24 mouse cellular contexts compared by ENCODE assay signal in genomic region chr10:9670351-9670750, GRCm38 (mm10). TPM values are rescaled to one million over a fixed set of nuclear protein-coding genes. Genes with fewer than 3 reads are reported as not detected.
DNase-seq lines count a peak whose midpoint lies in the region; ATAC-seq and TF ChIP-seq lines count a peak whose summit lies in the region.
"Had no signal": no experiment of that assay in that cellular context is flagged by ENCODE, and none has a peak within 500 bp of the region (broad histone marks: within the 10 kb centered on the region; RNA-seq: fewer than 3 reads in every experiment).

No protein-coding gene starts in this region.

- no peaks in the 10 kb centered on the region for H3K9me3 ChIP-seq in lung, embryonic 14.5 days (ENCODE audit: low read depth, low read length)
- H3K9me3 ChIP-seq: embryonic facial prominence, embryonic 15.5 days; forebrain, embryonic 10.5 days; forebrain, embryonic 15.5 days; heart, embryonic 15.5 days; hindbrain, embryonic 10.5 days had no signal

- TF ChIP-seq CTCF in lung, embryonic 14.5 days (IDR thresholded peaks at IDR 0.05; ENCODE audit: low read depth) = no peak

- no peaks in the 10 kb centered on the region for H3K27me3 ChIP-seq in lung, embryonic 14.5 days (ENCODE audit: insufficient read depth, low read length)
- H3K27me3 ChIP-seq: embryonic facial prominence, embryonic 15.5 days; heart, embryonic 15.5 days had no signal

- no peaks in the 10 kb centered on the region for H3K4me1 ChIP-seq in lung, embryonic 14.5 days (ENCODE audit: insufficient read depth)

- no peak overlapping the region for H3K9ac ChIP-seq in lung, embryonic 14.5 days
- H3K9ac ChIP-seq: embryonic facial prominence, embryonic 15.5 days; forebrain, embryonic 15.5 days; heart, embryonic 15.5 days; hindbrain, embryonic 14.5 days had no signal

- H3K27ac ChIP-seq in lung, embryonic 14.5 days (ENCODE audit: low read depth) = no peak overlapping the region
- H3K27ac ChIP-seq: embryonic facial prominence, embryonic 15.5 days; forebrain, embryonic 10.5 days; forebrain, embryonic 15.5 days; heart, adult 2 months; heart, embryonic 15.5 days; hindbrain, embryonic 10.5 days; hindbrain, embryonic 14.5 days had no signal

- 67% methylated on average over 6 of the region's 6 CpGs for WGBS in lung, embryonic 14.5 days

- no peaks in the 10 kb centered on the region for H3K36me3 ChIP-seq in lung, embryonic 14.5 days (ENCODE audit: insufficient read depth)
- H3K36me3 ChIP-seq: embryonic facial prominence, embryonic 15.5 days; forebrain, embryonic 10.5 days; forebrain, embryonic 15.5 days; heart, embryonic 15.5 days; hindbrain, embryonic 10.5 days had no signal

- no peak overlapping the region for H3K4me2 ChIP-seq in lung, embryonic 14.5 days
- H3K4me2 ChIP-seq: embryonic facial prominence, embryonic 15.5 days; forebrain, embryonic 15.5 days; heart, embryonic 11.5 days; heart, embryonic 15.5 days; hindbrain, embryonic 14.5 days had no signal

- DNase-seq in cerebellum, postnatal 10 days = peak; percentile 65 to 70
- DNase-seq in cerebellum, adult 9-11 months = no peak
- peak; percentile 30 for DNase-seq in kidney, postnatal 14 days
- no peak for DNase-seq in kidney, postnatal 36 days
- DNase-seq in lung, embryonic 14.5 days = peak; percentile 72
- no peak for DNase-seq in lung, postnatal 14 days
- peak; percentile 35 for DNase-seq in adipocyte (ENCODE audit: low spot score)
- DNase-seq: adrenal gland, adult 2 months; cerebellum, adult 11 months; cerebellum, adult 9-10 months; embryo, embryonic 11 days; gastrocnemius, postnatal 10 days; heart, adult 2 months had no signal

- no peak for ATAC-seq in lung, embryonic 14.5 days (ENCODE audit: insufficient read depth)
- ATAC-seq: activated CD4-positive, CD25-positive, alpha-beta regulatory T cell, adult 4 months; forebrain, embryonic 15.5 days; Patski had no signal

- H3K4me3 ChIP-seq in lung, embryonic 14.5 days (ENCODE audit: low read depth, low read length) = no peak overlapping the region
- H3K4me3 ChIP-seq: embryonic facial prominence, embryonic 15.5 days; erythroblast, embryonic 14.5 days; forebrain, embryonic 10.5 days; forebrain, embryonic 15.5 days; heart, adult 2 months; heart, embryonic 15.5 days; hindbrain, embryonic 10.5 days had no signal

RNA-seq across cellular contexts. Expression of gene Samd5, which starts 4.7 kb away (rescaled TPM):
- polyA plus RNA-seq in lung, embryonic 14.5 days (2014; fragmentation: Nextera tagmentation; extraction: Ambion mirVana) = 14.4 and 15.3 TPM in 2 replicates
- polyA plus RNA-seq: activated CD4-positive, CD25-positive, alpha-beta regulatory T cell, adult 4 months; C2C12; erythroblast, embryonic 14.5 days had no signal

Comparison
In these comparisons a context has a peak if more than half of its experiments do, and no peak if none do; other contexts are left out.
1. DNase-seq: peak in cerebellum, postnatal 10 days (2 of 2), kidney, postnatal 14 days (single experiment), lung, embryonic 14.5 days (single experiment) and adipocyte (single experiment); none in cerebellum, adult 9-11 months (single experiment), kidney, postnatal 36 days (0 of 2) and lung, postnatal 14 days (single experiment).